Mouse (Mus musculus) bone marrow macrophage, adult 2 months (primary cell): ENCODE results near the gene Gzmm.

Experiments
- CTCF ChIP-seq: IDR thresholded peaks from 2 replicates; pipeline ENCODE4 v1.5.1; 2012; ENCODE audit warnings: low read depth, mild to moderate bottlenecking, low read length, moderate library complexity
- POLR2A ChIP-seq: IDR thresholded peaks from 2 replicates; pipeline ENCODE4 v1.6.1; 2012; ENCODE audit warnings: mild to moderate bottlenecking, low read depth, low read length, borderline replicate concordance

DNA sequence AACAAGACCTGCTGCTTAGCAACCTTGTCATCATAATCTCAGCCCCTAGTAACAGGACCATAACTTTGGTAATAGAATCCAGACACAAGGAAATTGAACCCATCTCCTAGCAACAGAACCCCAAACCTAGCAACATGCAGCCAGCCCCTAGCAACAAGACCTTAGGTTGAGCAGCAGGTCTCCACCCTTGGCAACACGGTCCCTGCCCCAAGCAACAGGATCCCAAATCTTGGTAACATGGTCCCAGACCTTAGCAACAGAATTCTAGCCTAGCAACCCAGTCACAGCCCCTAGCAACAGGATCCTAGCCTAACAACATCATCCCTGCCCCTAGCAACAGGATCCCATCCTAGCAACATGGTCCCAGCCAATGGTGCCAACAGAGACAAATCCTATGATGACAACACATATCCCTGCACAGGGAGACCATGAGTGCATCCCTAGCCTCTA is 33.8 kb upstream of the Gzmm start:
- TF ChIP-seq POLR2A (no peak), CTCF (no peak)
